Comparison of ENCODE assay signal across 9 mouse cellular contexts in the genomic region with DNA sequence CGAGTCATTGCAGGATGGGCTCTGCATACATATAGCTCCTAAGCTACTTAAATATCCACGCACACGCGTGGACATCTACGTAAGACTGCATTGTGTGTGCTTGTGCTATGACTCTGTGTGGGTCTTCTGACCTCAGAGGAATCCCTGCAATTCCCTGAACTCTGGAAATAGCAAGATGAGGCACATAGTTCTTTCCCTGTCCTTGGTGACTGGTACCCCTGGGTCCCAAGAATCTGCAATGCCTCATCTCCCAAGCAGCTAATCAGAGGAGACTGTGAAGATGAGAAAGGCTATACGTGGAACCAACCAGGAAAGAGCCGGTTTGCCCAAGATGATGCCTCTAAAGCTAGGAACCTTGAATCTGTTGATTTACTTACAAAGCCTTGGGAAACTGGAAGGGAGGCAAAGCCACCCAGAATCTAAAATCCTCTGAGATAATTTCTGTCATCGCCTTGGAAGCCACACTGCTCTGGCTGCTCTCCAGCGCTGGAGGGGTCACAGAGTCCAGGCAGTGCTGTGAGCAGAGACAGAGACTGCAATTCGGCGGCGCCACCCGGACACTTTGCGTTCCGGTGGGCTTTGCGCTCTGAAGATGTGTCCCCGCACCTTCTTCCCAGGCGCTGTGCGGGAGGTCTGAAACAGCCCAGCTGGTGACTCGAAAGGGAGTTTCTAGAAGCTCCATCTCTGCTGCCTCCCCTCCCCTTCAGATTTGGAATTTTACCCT. TPM values are rescaled to one million over a fixed set of nuclear protein-coding genes. Genes with fewer than 3 reads are reported as not detected.
DNase-seq lines count a peak whose midpoint lies in the region; ATAC-seq and TF ChIP-seq lines count a peak whose summit lies in the region.
"Had no signal": no experiment of that assay in that cellular context is flagged by ENCODE, and none has a peak within 500 bp of the region (broad histone marks: within the 10 kb centered on the region; RNA-seq: fewer than 3 reads in every experiment).

Plppr5 (plus strand) TSS at position 308 of the 724 bp plus-strand sequence.

- H3K9ac ChIP-seq in forebrain, embryonic 12.5 days: peak within 1 kb of the TSS; percentile 78
- H3K9ac ChIP-seq in hindbrain, embryonic 15.5 days: peak within 1 kb of the TSS; percentile 84
- H3K9ac ChIP-seq in liver, adult 2 months (ENCODE audit: low read depth, low read length): no peak within 1 kb of the TSS

- TF ChIP-seq CTCF in liver, adult 2 months (IDR thresholded peaks at IDR 0.05; ENCODE audit: low read depth, low read length): no peak

- peak within 1 kb of the TSS; percentile 97 for H3K4me2 ChIP-seq in forebrain, embryonic 12.5 days
- H3K4me2 ChIP-seq in hindbrain, embryonic 15.5 days: peak within 1 kb of the TSS; percentile 92

- peak; percentile 58 for DNase-seq in kidney, postnatal 10 days
- no peak for DNase-seq in kidney, adult 11 months
- peak; percentile 25 for DNase-seq in adrenal gland, adult 2 months
- DNase-seq in liver, adult 2 months (ENCODE audit: extremely low read depth, low read depth, low spot score): no peak
- DNase-seq in right cerebral cortex, postnatal 14 days: peak; percentile 60
- no peak for DNase-seq in spleen, adult 12 weeks (ENCODE audit: low spot score)

- H3K36me3 ChIP-seq in forebrain, embryonic 12.5 days (replicated peaks): no peaks in the 10 kb centered on the region
- no peaks in the 10 kb centered on the region for H3K36me3 ChIP-seq in hindbrain, embryonic 15.5 days
- no peaks in the 10 kb centered on the region for H3K36me3 ChIP-seq in liver, adult 2 months (ENCODE audit: control insufficient read depth, insufficient read depth, low read length)

- H3K9me3 ChIP-seq in forebrain, embryonic 12.5 days: no peaks in the 10 kb centered on the region
- H3K9me3 ChIP-seq in hindbrain, embryonic 15.5 days: no peaks in the 10 kb centered on the region

- peak; percentile 62 for ATAC-seq in forebrain, embryonic 12.5 days (ENCODE audit: low FRiP score)
- peak; percentile 81 for ATAC-seq in hindbrain, embryonic 15.5 days (ENCODE audit: low FRiP score, low read depth)

- 23% methylated on average over 20 of the region's 20 CpGs for WGBS in forebrain, embryonic 12.5 days
- WGBS in hindbrain, embryonic 15.5 days: 20% methylated on average over 20 of the region's 20 CpGs
- WGBS in liver, adult 2 months: 26% methylated on average over 20 of the region's 20 CpGs

- peaks cover 26% of the 10 kb centered on the region for H3K27me3 ChIP-seq in forebrain, embryonic 12.5 days
- no peaks in the 10 kb centered on the region for H3K27me3 ChIP-seq in hindbrain, embryonic 15.5 days
- H3K27me3 ChIP-seq in liver, adult 2 months (ENCODE audit: control insufficient read depth, insufficient read depth, low read length): peaks cover 12% of the 10 kb centered on the region; the same call in 1 of the 2 replicates

- peak within 1 kb of the TSS; percentile 69 for H3K4me3 ChIP-seq in forebrain, embryonic 12.5 days (replicated peaks)
- H3K4me3 ChIP-seq in hindbrain, embryonic 15.5 days: peak within 1 kb of the TSS; percentile 86
- H3K4me3 ChIP-seq in liver, adult 2 months (ENCODE audit: insufficient read depth, low read depth, low read length): peak within 1 kb of the TSS; percentile 27; the same call in 1 of the 2 replicates
- H3K4me3 ChIP-seq: myocyte had no signal

- TF ChIP-seq POLR2A in liver, adult 2 months (IDR thresholded peaks at IDR 0.05; ENCODE audit: extremely low read depth, insufficient read depth, low read length): no peak

- H3K79me2 ChIP-seq in liver, adult 2 months (ENCODE audit: control insufficient read depth, insufficient read depth, low read length): no peaks in the 10 kb centered on the region

- H3K4me1 ChIP-seq in forebrain, embryonic 12.5 days: peaks cover 6% of the 10 kb centered on the region; the same call in 1 of the 2 replicates
- peaks cover 12% of the 10 kb centered on the region for H3K4me1 ChIP-seq in hindbrain, embryonic 15.5 days (replicated peaks)
- no peaks in the 10 kb centered on the region for H3K4me1 ChIP-seq in liver, adult 2 months (ENCODE audit: control insufficient read depth, insufficient read depth, low read length)

- no peak within 1 kb of the TSS for H3K27ac ChIP-seq in forebrain, embryonic 12.5 days
- H3K27ac ChIP-seq in hindbrain, embryonic 15.5 days (replicated peaks): peak within 1 kb of the TSS; percentile 86
- H3K27ac ChIP-seq in liver, adult 2 months (replicated peaks; ENCODE audit: insufficient read depth, low read depth, low read length): no peak within 1 kb of the TSS

RNA-seq across cellular contexts. Expression of gene Plppr5, which starts in this region (rescaled TPM):
- total RNA-seq in adrenal gland, adult 2 months (2021): under 1 TPM; 0.55 to 0.72 TPM
- 0.12 and 0.28 TPM in 2 replicates for polyA plus RNA-seq in adrenal gland, adult 2 months (2012; rRNA removed)
- 0.36 and 0.50 TPM in 2 replicates for polyA plus RNA-seq in forebrain, embryonic 12.5 days (2016; fragmentation: Nextera tagmentation; extraction: Ambion mirVana)
- 6.9 and 7.2 TPM in 2 replicates for polyA plus RNA-seq in hindbrain, embryonic 15.5 days (2015; fragmentation: Nextera tagmentation; extraction: Ambion mirVana)
- total RNA-seq in liver, adult 2 months (2014; rRNA removed): 0.18 and 0.20 TPM in 2 replicates
- 0.05 TPM in 1 of 2 replicates, not detected in the other for polyA plus RNA-seq in liver, adult 2 months (2012; rRNA removed)
- polyA plus RNA-seq: myocyte had no signal

Comparison
In these comparisons a context has a peak if more than half of its experiments do, and no peak if none do; other contexts are left out.
1. DNase-seq: peak in kidney, postnatal 10 days (single experiment) and right cerebral cortex, postnatal 14 days (single experiment); none in kidney, adult 11 months (single experiment), liver, adult 2 months (single experiment) and spleen, adult 12 weeks (single experiment).
2. Peak in DNase-seq in adrenal gland, adult 2 months; RNA of the gene not detected or under 1 TPM.
3. Peak in ATAC-seq, H3K4me3 ChIP-seq, H3K9ac ChIP-seq and H3K4me2 ChIP-seq in forebrain, embryonic 12.5 days; RNA of the gene not detected or under 1 TPM.
4. H3K4me3 ChIP-seq: peak in every context shown above with its lines; median percentile 86 in hindbrain, embryonic 15.5 days; 69 in forebrain, embryonic 12.5 days; 27 in liver, adult 2 months.